Mouse (Mus musculus) liver, embryonic 11.5 days (tissue): ENCODE measurements around the gene Olfr1167. TPM values are rescaled to one million over a fixed set of nuclear protein-coding genes. Genes with fewer than 3 reads are reported as not detected.
"Not testable (repeated sequence)": the region's sequence is repeated elsewhere in the genome, so short reads cannot be mapped to it uniquely, and the experiment has no call there.

Experiments
- ATAC-seq: fragments of 200-750 bp; cut with Nextera tagmentation; replicated peaks from 2 replicates; pipeline ENCODE4 v1.8.0; 2017; ENCODE audit warnings: moderate number of reproducible peaks, mild to moderate bottlenecking, moderate TSS enrichment, moderate library complexity; ENCODE audit not compliant: low FRiP score
- DNase-seq: peaks from one replicate; pipeline ENCODE4 v3.0.0-alpha.2; 2017; ENCODE audit warnings: low spot score
- H3K27ac ChIP-seq: fragments of 300-500 bp; sonication (generic); 2 replicates; pipeline ENCODE4 v1.5.1; 2014; ENCODE audit warnings: mild to moderate bottlenecking, low read depth, low read length, control low read depth
- H3K27me3 ChIP-seq: fragments of 300-500 bp; sonication (generic); replicated peaks from 2 replicates; pipeline ENCODE4 v1.6.1; 2014; ENCODE audit warnings: low read length, mixed read lengths; ENCODE audit not compliant: control insufficient read depth, insufficient read depth
- H3K36me3 ChIP-seq: fragments of 300-500 bp; sonication (generic); 2 replicates; pipeline ENCODE4 v1.6.1; 2014; ENCODE audit warnings: mild to moderate bottlenecking, low read length, moderate library complexity, mixed read lengths; ENCODE audit not compliant: control insufficient read depth, insufficient read depth
- H3K4me1 ChIP-seq: fragments of 300-500 bp; sonication (generic); replicated peaks from 2 replicates; pipeline ENCODE4 v1.6.1; 2014; ENCODE audit warnings: low read length, mixed read lengths; ENCODE audit not compliant: control insufficient read depth, insufficient read depth
- H3K4me2 ChIP-seq: fragments of 300-500 bp; sonication (generic); 2 replicates; pipeline ENCODE4 v1.6.1; 2014; ENCODE audit warnings: mild to moderate bottlenecking, control low read depth, moderate library complexity
- H3K4me3 ChIP-seq: fragments of 300-500 bp; sonication (generic); 2 replicates; pipeline ENCODE4 v1.5.1; 2014; ENCODE audit warnings: low read depth, low read length, control low read depth
- H3K9ac ChIP-seq: fragments of 300-500 bp; sonication (generic); 2 replicates; pipeline ENCODE4 v1.6.1; 2014; ENCODE audit warnings: low read depth, low read length, control low read depth
- H3K9me3 ChIP-seq: fragments of 300-500 bp; sonication (generic); 2 replicates; pipeline ENCODE4 v1.6.1; 2016; ENCODE audit warnings: low read length, inconsistent platforms, mixed read lengths; ENCODE audit not compliant: control insufficient read depth
- WGBS: fragments of 180-500 bp; shearing (Covaris S2); extraction: QIAGEN DNeasy Blood & Tissue Kit; methylation state at CpG from one replicate; pipeline ENCODE4 v1.1.7; 2014; 5-methylcytosine and 5-hydroxymethylcytosine counted together
- polyA plus RNA-seq: library from polyadenylated mRNA; unstranded; fragments of >200 nt; fragmentation: Nextera tagmentation; extraction: Ambion mirVana; gene quantifications from 2 replicates; pipeline ENCODE4 v1.2.1, GENCODE M21; 2014

Olfr1167 gene
- polyA plus RNA-seq: not detected in 2 replicates

GRCm38 (mm10) chr2:88155093-88155492 is at the start of gene Olfr1167:
Olfr1167 (minus strand) TSS chr2:88155193.
- not testable (repeated sequence) for H3K36me3 ChIP-seq, H3K27ac ChIP-seq, H3K9ac ChIP-seq, H3K4me2 ChIP-seq, H3K4me3 ChIP-seq, H3K4me1 ChIP-seq, ATAC-seq, H3K9me3 ChIP-seq, DNase-seq, H3K27me3 ChIP-seq
- 93% methylated on average over 1 of the region's 1 CpGs for WGBS

DNA sequence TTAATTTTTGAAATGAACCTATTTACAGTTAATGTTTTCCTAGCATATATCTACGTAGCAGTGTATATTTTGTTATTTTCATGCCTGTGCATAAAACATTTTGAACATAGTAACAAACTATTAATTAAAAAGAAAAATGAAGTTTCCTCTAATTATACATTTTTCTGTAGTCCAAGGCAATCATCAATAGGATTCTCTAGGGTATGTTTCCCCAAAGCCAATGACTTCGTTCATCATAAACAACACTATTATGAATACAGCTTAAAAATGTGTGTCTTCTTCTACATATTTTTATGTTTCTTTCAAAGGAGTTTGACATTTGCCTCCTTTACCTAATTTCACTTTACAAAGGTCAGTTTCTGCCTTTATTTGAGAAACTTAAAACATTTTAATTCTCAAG is 26.6 kb upstream of the Olfr1167 start, which contains the start of gene Olfr1168:
Olfr1168 (plus strand) TSS at position 301 of the 400 bp plus-strand sequence.
- no peaks in the 10 kb centered on the region for H3K9me3 ChIP-seq
- no peak for ATAC-seq
- H3K4me3 ChIP-seq: no peak within 1 kb of the TSS
- no peak within 1 kb of the TSS for H3K4me2 ChIP-seq
- no peaks in the 10 kb centered on the region for H3K36me3 ChIP-seq
- H3K27me3 ChIP-seq: no peaks in the 10 kb centered on the region
- no peak for DNase-seq
- 77% methylated on average over 2 of the region's 2 CpGs for WGBS
- no peak within 1 kb of the TSS for H3K27ac ChIP-seq
- no peaks in the 10 kb centered on the region for H3K4me1 ChIP-seq
- no peak within 1 kb of the TSS for H3K9ac ChIP-seq

- H3K9me3 ChIP-seq: no peaks in the 10 kb centered on the region
- ATAC-seq (no peak), DNase-seq (no peak)
- no peak within 1 kb of the TSS for H3K4me2 ChIP-seq
- no peak within 1 kb of the TSS for H3K27ac ChIP-seq
- H3K4me3 ChIP-seq: no peak within 1 kb of the TSS
- no peaks in the 10 kb centered on the region for H3K27me3 ChIP-seq
- H3K36me3 ChIP-seq: no peaks in the 10 kb centered on the region
- H3K9ac ChIP-seq: no peak within 1 kb of the TSS
- 85% methylated on average over 1 of the region's 1 CpGs for WGBS
- no peaks in the 10 kb centered on the region for H3K4me1 ChIP-seq
Observed at GRCm38 (mm10) chr2:88128172-88128571, 26.8 kb downstream of the Olfr1167 start, which contains the start of gene Olfr1166. Olfr1166 (minus strand) TSS chr2:88128272.

Other genes starting within 250 kb of the Olfr1167 start
- not detected in 2 replicates for gene Olfr1155, start 210.1 kb downstream of the Olfr1167 start, polyA plus RNA-seq
- not detected in 2 replicates for gene Olfr1156, start 202.1 kb downstream of the Olfr1167 start, polyA plus RNA-seq
- not detected in 2 replicates for gene Olfr1157, start 186.9 kb downstream of the Olfr1167 start, polyA plus RNA-seq
- gene Olfr74, start 180.5 kb downstream of the Olfr1167 start, polyA plus RNA-seq: not detected in 2 replicates
- gene Olfr1158, start 165.1 kb downstream of the Olfr1167 start, polyA plus RNA-seq: not detected in 2 replicates
- gene Olfr1160, start 146.9 kb downstream of the Olfr1167 start, polyA plus RNA-seq: not detected in 2 replicates
- gene Olfr1161, start 132.4 kb downstream of the Olfr1167 start, polyA plus RNA-seq: not detected in 2 replicates
- gene Olfr73, start 117.5 kb downstream of the Olfr1167 start, polyA plus RNA-seq: not detected in 2 replicates
- not detected in 2 replicates for gene Olfr1162, start 104.1 kb downstream of the Olfr1167 start, polyA plus RNA-seq
- gene Olfr1163, start 83.4 kb downstream of the Olfr1167 start, polyA plus RNA-seq: not detected in 2 replicates
- gene Olfr1164, start 61.2 kb downstream of the Olfr1167 start, polyA plus RNA-seq: not detected in 2 replicates
- gene Olfr1166, start 26.9 kb downstream of the Olfr1167 start, polyA plus RNA-seq: not detected in 2 replicates
- gene Olfr1168, start 26.7 kb upstream of the Olfr1167 start, polyA plus RNA-seq: not detected in 2 replicates
- gene Olfr1170, start 73.1 kb upstream of the Olfr1167 start, polyA plus RNA-seq: not detected in 2 replicates
- not detected in 2 replicates for gene Olfr1173, start 124.7 kb upstream of the Olfr1167 start, polyA plus RNA-seq
- gene Olfr1174-ps, start 159.9 kb upstream of the Olfr1167 start, polyA plus RNA-seq: not detected in 2 replicates
- not detected in 2 replicates for gene Olfr1175-ps, start 172.0 kb upstream of the Olfr1167 start, polyA plus RNA-seq
- gene Olfr1176, start 181.5 kb upstream of the Olfr1167 start, polyA plus RNA-seq: not detected in 2 replicates
- gene Olfr1177-ps, start 191.3 kb upstream of the Olfr1167 start, polyA plus RNA-seq: not detected in 2 replicates
- gene Olfr1178, start 231.9 kb upstream of the Olfr1167 start, polyA plus RNA-seq: not detected in 2 replicates